Mouse (Mus musculus) cerebellum, postnatal 4 days (tissue): ENCODE measurements around the gene Bckdha.

ENCODE experiments used
- DNase-seq, 2 experiments: peaks; one replicate each; pipeline ENCODE4 v3.0.0; 2022; ENCODE audit warnings: low spot score in 2 of 2, mixed read lengths in 1 of 2

Bckdha gene

DNA sequence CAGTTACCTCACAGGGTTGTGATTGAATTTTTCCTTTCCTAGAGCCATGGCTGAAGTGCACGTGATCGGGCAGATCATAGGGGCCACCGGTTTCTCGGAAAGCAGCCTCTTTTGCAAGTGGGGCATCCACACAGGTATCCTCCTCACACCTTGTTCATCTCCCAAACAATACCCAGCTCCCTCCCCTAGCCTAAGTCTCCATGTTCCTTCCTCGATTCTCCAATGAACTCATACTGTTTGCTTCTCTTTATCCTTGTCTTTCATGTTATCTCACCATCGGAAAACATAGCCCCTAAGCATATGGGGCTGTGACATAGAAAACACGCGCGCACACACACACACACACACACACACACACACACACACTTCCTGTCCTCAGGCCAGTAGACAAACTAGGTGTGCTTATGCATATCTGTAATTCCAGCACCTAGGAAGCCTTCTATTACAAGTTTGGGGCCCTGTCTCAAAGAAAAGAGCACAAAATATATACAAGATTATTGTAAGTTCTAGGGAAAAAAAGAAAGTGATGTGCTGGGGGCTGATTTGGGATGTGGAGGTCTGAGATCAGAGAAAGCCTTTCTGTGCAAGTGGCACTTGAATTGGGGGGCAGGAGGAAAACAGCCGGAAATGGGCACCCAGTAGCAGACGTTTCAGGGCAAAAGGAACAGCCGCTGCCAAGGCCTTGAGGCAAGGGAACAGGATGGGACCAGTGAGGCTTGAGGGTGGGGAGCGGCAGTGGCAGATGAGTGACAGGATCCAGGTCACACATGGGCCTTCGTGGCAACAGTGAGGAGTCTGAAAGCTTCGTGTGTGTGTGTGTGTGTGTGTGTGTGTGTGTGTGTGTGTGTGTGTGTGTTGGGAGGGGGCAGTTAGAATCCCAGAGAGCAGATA, 22.8 kb upstream of the Bckdha start:
- no peak for DNase-seq

DNA sequence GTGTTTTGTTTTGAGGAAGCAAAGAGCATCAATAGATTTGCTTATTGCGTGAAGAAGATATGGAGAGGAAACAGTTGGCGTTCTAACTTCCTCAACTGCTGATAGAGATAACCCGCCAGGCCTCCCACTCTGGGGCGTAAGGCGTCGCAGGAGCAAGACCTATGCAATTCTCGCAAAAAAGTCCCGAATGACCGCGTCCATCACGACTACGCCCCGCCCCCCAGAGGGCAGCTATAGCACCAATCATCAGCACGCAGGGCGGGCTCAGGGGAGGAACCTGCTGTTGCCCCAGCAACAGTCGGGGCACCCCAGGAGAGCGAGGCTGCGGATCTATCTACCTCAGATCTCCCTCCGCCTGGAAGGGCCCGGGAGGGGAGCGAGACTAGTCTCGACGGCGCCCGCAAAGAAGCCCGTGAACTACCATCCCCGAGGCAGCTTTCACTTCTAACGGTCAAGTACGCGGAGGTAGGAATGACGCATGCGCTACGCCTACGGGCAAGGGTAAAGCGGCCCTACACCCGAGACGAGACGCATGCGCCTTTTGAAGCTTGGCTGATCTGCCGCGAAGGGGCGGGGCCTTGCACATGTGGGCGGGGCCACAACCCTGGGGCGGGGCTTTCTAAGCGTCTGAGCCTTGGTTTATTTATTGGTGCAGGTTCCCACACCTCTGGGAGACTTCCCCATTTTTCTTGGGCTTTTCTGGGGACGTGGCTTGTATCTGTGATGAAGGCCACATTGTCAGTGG, 21.9 kb upstream of the Bckdha start, which contains the start of gene B9d2:
TSS of gene B9d2 (plus strand) at position 267 of the 745 bp plus-strand sequence.
- DNase-seq, result peak; percentile 81 to 97

DNA sequence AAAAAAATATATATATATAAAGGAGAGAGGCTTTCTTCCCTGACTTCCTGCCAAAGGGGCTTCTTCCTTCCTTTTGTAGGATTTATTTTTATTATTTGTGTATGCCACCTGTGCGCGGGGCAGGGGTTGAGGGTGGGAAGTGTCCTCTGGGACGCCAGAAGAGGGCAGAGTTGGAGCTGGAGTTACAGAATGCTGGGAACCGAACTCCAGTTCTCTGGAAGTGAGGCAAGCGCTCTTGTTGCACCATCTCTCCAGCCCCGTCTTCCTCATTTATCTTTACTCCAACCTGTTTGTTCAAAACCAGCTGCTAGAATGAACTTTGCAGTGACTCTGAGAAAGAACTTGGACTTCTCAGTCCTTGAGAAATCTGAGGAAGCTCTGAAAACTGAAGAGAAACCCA, 21.2 kb upstream of the Bckdha start:
- no peak for DNase-seq

DNA sequence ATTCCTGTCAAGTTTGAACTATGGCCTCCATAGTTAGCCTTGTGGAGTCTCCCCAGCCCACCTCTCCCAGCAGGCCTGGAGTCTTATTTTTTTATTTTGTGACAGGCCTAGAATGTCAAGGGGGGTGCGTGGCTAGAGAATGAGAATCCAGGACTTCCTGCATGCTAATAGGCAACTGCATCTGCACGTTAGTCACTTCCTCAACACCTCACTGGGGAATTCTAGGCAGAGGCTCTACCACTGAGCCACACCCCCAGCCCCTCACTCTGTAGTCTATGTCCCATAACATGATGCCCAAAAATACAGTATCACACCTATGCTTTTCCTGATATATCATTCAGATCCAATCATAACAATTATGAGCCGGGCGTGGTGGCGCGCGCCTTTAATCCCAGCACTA, 18.2 kb upstream of the Bckdha start:
- DNase-seq, result no peak

DNA sequence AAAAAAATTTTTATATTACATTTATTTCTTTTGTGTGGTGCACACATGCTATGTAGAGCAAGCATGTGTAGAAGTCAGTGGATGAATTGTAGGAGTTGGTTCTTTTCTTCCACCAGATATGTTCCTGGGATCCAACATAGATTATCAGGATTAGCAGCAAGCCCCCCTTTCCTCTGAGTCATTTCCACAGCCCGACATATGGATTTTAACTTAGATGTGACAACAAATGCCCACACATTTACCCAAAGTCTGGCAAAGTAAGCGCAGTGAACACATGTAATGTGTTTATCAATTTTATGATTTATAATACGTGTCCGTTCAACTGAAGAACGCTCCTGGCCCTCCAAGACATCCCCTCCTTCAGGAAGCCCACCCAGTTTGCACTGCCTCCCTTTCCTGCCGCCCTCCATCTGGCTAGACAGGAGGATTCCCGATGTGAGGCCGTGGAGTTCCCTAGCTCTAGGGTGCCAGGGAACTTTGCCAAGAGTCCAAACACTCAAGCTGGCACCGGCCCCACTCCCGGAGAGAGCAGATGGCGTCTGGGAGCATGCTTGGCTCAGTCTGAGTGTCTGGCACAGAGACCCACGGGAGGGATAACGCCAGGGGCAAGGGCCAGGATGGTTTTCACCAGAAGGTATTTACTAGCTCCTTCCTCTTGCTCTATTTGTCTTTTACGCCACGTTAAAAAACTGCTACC, 17.5 kb upstream of the Bckdha start:
- peak; percentile 82 to 99 for DNase-seq

DNA sequence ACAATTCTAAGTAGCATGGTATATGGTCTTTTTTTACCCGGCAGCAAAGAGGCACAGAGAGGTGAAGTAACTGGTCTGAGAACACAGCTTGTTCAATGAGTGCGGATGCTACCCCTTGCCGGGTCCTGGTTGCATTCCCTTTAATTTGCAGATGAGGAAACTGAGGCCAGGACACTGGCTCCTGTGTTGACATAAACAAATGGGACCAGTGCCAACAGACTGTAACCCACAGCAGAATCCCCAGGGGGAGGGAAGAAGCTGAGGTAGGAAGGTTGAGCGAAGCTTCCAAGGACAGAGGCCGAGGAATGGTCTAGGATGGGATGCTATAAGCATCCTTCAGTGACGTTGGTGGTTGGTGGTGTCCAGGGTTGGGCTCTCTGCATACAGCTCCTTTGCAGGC, 16.6 kb upstream of the Bckdha start:
- DNase-seq, result no peak

DNA sequence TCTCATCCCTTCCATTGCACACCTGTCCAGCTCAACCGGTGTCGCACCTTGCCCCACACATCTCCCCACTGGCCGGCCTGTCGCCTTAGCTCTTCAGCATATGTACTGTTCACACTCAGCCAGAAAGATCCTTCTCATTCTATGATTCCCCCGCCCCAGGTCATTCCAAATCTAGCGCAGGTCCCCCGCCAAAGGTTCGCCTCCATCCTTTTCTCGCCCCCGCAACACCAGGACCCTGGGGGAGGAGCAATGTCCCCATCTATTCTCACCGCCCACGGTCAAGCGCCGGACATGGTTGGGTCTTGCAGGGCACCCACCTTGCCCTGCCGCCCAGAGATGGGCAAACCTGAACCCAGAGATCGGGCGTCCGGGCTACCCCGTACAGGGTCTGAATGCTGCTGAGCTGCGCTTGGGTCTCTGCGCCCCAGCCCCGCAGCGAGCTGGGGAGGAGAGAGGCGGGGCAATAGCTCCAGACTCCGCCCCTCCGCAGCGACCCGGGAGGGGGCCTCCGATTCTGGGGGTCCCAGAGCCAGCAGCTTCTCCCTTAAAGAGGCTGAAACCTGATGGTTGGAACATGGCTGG, 16.0 kb upstream of the Bckdha start, which contains the start of gene Tmem91:
TSS of gene Tmem91 (minus strand) at position 448 of the 582 bp plus-strand sequence.
- DNase-seq, result peak in 1 of 2 experiments; percentile 23

DNA sequence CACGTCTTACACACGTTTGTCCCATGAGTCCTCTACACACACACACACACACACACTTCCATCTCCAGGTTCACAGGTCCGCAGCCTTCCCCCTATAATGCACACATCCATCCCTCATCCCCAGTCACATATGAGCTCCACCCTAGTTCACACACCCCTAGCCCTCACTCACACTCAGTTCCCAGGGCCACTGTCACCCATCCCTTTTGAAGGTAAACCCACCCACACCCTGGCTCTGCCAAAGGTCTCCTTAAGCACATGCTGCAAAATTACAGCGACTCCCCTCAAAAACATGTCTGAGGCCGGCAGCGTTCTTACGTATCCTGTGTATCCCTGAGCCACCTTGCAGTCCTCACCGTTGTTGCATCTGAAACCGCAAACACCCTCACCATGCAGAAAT, 15.5 kb upstream of the Bckdha start:
- no peak for DNase-seq

DNA sequence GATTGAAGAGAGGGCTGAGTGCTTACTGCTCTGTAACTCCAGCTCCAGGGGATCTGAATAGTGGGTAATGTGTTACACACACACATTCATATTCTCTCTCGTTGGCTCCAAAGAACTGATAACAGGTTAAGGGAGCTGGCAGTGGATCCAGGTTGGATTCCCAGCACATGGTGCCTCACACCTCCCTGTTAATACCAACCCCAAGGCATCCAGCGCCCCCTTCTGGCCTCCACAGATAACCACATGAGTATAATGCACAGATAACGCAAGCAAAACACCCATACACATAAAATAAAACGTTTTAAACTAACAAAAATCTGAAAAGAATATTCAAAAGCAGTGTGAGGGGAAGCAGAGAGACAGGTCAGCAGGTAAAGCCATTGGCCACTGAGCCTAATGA, 13.7 kb upstream of the Bckdha start:
- DNase-seq, result no peak

DNA sequence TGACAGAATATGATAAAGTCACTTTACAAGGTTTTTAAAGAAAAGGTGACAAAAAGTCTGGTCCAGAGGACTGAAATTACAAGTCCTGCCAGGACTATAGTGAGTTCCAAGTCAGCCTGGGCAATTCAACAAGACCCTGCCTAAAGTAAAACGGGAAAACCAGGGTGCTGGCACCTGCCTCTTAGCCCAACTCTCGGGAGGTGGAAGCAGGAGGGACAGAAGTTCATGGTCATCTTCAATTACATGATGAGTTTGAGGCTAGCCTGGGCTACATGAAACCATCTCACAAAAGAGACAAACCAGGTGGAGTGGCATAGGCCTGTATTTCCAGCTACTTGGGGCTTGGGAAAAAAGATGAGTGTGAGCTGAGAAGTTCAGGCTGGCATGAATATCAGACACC, 12.9 kb upstream of the Bckdha start:
- no peak for DNase-seq

DNA sequence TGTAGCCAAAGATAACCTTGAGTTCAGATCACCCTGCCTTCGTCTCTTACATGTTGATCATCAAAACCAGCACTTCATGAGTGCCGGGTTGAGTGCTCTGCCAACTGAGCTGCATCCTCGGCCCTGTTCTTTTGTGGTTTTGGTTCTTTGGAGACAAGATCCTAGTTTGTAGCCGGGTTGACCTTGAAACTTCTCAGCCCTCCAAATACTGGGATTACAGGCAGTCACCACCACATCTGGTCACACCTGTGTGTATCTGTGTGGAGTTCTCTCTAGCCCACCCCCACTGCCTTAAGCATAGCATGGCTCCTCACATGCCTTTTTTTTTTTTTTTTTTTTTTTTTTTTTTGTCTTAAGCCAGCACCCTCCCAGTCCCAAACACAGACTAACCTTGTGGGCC, 11.3 kb upstream of the Bckdha start:
- no peak for DNase-seq

DNA sequence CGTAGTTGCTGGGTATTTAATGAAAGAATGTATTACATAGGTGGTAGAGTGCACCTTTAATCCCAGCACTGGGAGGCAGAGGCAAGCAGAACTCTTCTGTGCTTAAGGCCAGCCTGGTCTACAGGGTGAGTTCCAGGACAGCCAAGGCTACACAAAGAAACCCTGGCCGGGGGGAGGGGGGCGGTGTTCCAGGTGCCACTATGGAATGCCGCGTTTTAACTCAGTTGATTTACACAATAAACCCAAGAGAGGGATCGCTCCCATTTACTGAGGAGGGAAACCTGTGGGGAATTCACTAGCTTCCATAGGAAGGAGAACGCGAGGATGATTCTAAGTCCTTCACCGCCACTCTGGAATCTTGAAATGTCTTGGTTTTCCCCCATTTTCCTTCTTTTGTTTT, 10.8 kb upstream of the Bckdha start:
- no peak for DNase-seq

DNA sequence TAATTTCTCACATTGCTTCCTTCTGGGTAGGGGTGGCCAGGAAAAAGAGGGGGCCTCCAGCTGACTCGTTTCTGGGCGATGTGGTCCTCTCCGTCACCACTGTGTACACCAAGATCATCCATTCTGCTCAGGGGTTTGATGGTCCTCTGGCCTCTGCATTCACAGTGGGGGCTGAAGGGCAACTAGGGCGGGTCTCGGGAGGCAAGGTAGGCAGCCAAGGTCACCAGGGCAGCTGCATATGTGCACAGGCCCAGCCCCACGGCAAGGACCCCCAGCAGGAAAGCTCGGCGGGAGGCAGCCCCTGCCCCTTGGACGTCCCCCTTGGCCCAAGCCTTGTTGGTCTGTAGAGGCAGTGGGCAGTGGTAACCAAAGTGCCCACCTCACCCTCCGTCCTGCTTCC, 10.4 kb upstream of the Bckdha start:
- DNase-seq, result no peak

DNA sequence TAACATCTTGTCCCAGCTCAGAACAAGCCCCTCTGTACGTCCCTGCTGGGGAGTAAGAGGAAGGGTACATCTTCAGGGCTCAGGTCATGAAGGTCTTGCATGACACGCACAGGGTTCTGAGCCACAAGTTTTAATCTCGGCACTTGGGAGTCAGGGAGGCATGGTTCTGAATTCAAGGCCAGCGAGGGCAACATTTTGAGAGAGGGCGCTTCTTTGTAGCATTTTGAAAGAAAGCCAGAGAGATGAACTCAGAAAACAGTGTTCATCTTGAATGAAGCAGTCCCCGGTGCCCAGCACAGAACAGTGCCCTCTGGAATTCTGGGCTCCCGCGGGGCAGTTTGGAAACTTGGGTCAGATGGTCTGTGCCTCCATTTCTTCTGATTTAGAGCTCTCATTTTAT, 7.6 kb upstream of the Bckdha start:
- no peak for DNase-seq

DNA sequence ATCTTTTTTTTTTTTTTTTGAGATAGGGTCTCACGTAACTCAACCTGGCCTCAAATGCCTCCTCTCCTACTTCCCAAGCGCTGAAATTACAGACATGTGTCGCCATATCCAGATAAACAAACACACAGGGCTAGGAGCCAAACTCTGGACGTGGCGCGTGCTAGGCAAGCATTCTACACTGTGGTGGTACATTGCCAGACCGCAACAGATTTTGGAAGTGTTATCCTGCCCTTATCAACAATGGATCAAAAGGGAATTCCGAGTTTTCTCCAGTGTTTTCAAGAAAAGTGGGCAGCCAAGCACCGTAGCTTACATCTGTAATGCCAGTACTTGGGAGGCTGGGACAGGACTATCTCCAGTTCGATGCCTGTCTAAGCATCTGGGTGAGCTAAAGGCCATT, 996 bp downstream of the Bckdha start:
- DNase-seq, result no peak

DNA sequence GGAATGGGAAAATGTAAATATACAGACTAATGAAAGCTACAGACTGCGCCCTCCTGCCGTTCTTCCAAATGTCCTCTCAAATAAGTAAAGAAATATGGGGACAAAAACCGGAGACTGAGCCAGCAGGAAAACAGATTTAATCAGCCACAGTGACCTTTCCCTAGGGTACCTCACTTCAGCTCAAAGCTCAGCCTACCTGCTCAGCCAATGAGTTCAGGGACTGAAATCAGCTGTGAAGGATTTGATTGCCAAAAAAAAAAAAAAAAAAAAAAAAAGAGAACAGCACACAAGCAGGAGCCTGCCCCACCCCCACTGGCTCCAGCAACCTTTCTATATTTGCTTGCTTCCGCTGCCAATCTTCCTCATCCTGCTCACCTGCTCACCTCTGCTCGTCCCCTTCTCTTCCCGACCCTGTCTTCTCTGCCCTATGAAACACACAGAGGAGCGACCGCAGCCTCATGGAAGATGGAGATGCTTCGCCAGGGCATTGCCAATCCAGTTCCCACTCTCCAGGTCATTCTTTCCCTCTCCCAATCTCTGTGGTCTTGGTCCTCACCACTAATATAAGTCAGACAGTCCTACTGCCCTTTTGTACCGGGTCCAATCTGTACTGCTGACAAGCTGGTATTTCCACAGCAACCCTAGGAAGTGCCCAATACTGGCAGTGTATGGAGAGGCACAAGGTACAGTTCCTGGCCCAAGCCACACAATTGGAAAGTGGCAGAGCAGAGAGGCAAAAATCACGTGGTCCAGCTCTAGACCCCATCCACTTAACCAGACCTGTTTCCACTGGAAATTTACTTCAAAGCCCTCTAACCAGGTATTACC, 3.0 kb downstream of the Bckdha start:
- DNase-seq, result no peak

DNA sequence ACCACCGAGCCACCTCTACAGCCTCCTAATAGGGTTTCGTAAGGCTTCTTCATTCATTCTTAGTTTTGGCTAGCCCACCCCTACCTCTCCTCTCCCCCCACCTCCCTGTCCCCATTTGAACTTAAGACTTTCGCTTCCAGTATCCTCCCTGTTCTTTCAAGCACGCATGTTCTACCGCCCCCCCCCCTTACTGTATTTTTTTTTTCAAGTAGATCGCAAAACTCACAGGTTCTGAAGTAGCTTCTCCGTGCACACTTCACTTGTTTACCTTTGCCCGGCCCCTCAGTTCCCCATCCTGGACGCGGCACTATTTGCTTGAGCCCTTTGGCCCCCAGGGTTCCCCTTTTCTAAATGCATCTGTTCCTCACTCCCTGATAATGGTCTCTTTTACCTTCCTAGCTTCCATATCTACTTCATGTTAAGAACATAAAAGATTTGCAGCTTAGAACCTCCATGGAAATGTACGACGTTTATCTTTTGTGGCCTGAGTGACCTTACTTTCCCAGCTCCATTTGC, 6.5 kb downstream of the Bckdha start:
- DNase-seq, result no peak

DNA sequence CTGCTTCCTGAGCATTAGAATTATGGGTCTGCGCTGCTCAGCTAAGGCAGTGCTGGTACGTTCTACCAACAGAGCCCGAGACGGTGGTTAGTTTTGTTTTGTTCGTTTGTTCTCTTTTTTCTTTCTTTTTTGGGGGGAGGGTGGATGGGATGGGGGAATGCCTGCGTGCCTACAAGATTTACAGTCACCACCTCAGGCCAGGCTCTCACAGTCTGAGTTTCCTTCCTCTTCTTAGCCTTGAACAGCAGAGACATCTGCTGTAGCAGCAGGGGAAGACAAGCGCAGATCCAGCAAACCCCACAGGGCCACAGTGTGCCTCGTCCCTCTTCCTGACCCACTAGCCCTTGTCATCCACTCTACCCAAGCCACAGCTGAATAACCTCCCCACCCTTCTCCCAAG, 7.5 kb downstream of the Bckdha start:
- no peak for DNase-seq

DNA sequence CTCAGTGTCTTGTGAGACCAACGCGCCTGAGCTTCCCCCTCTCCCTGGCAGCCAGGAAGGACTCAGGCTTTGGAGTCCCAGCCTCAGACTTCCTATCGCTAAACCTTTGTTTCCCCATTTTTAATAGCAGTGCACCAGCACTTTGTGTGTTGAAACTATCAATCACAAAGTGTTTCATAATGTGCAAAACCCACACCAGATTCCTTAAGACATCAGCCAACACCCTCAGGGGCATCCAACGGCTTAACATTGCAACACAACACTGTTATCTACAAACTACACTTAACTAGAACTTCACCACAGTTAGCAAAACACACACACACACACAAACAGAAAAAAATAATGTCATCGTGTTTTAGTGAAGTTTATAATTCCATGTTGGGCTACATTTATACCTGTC, 8.9 kb downstream of the Bckdha start:
- DNase-seq, result no peak

DNA sequence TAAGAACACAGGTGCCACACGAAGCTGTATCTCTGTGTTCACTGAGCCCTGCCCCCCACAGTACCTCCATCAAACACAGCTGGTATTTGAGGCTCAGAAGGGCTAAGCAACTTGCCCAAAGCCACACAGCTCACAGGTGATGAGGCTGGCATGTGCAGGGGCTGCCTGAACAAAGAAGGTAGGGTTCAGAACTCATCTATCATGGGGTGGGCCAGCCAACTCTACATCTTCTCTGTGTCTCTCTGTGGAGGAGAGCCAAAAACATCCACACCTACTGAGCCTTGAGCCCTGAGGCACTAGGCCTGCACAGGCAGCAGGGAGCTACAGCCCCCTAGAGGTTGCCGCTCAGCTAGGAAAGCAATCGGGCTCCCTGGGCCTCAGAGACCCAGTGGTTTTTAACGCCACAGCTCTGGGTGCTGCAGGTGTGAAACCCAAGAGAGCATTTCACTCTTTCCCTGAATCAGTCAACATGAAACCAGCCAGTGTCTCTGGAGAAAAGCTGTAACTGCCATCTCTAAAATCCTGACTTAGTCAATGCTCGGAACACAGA, 11.1 kb downstream of the Bckdha start:
- DNase-seq, result no peak

DNA sequence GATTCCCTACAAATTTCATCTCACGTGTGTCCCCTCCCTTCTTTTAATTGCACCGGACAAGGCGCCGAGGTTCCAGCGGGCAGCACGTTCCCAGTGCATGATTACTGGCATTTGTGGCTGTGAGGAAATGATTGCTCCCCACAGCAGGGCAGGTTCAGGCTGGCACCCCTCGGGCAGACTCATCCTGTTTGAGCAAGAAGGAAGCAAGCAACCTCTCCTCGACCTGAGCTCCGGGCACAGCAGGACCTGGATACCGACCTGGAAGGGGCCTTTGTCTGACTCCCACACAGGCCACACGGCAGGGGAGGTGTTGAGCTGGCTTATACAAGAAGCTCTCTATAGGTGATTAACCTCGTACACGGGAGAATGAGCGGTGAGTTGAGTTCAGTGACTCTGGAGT, 13.7 kb downstream of the Bckdha start:
- no peak for DNase-seq
